Mouse (Mus musculus): ENCODE results near the gene Cpz. TPM values are rescaled to one million over a fixed set of nuclear protein-coding genes. Genes with fewer than 3 reads are reported as not detected.
A peak's percentile ranks its signal among the peaks of the same experiment; 100 is the strongest.

The Cpz gene
- polyA plus RNA-seq, 1 experiment from 2014 or later = 3.5 TPM

- Histone ChIP-seq H3K27me3 (ENCODE audit: low read depth, poor library complexity, severe bottlenecking) (no peaks in the 10 kb centered on the region), H3K4me1 (peaks cover 8% of the 10 kb centered on the region; the same call in 1 of the 2 replicates), H3K4me3 (no peak overlapping the region), H3K9me3 (replicated peaks) (no peaks in the 10 kb centered on the region), H3K36me3 (peaks cover 23% of the 10 kb centered on the region), H3K27ac (replicated peaks) (no peak overlapping the region)
- WGBS = 62% methylated on average over 7 of the region's 7 CpGs
- no peak for DNase-seq (ENCODE audit: low spot score)
These were observed 26.6 kb upstream of the Cpz start for GRCm38 (mm10) chr5:35551855-35552837.

- Histone ChIP-seq H3K36me3 (no peaks in the 10 kb centered on the region), H3K4me3 (no peak overlapping the region), H3K4me1 (no peaks in the 10 kb centered on the region), H3K27me3 (ENCODE audit: low read depth, poor library complexity, severe bottlenecking) (no peaks in the 10 kb centered on the region), H3K9me3 (replicated peaks) (no peaks in the 10 kb centered on the region), H3K27ac (replicated peaks) (no peak overlapping the region)
- no peak for DNase-seq (ENCODE audit: low spot score)
These were observed 20.6 kb upstream of the Cpz start for GRCm38 (mm10) chr5:35546127-35546526.

GRCm38 (mm10) chr5:35541059-35541790 is 15.7 kb upstream of the Cpz start:
- no peaks in the 10 kb centered on the region for H3K9me3 ChIP-seq (replicated peaks)
- no peaks in the 10 kb centered on the region; the same call in none of the 2 replicates for H3K4me1 ChIP-seq
- no peak overlapping the region for H3K27ac ChIP-seq (replicated peaks)
- no peaks in the 10 kb centered on the region for H3K36me3 ChIP-seq
- no peak overlapping the region for H3K4me3 ChIP-seq
- H3K27me3 ChIP-seq (ENCODE audit: low read depth, poor library complexity, severe bottlenecking) = no peaks in the 10 kb centered on the region
- no peak for DNase-seq (ENCODE audit: low spot score)
- WGBS = 78% methylated on average over 4 of the region's 4 CpGs

DNA sequence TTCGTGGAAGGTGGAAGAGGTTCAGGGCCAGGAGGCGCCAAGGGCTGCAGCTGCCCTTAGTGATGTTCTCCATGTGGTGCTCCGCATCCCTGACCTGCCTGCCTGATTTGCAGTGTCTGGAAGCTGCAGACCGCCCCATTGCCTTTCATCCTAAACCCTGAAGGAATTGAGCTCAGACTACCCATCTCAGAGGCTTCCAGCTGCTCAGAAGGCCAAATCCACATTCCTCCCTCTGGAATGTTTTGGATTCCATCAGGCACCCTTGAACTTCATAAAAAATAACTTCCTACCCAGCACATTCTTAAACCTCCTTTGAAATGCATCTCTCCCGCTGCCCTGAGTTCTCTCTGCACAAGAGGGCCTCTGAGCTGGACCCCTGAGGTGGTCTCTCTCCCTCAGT is 15.1 kb upstream of the Cpz start:
- DNase-seq (ENCODE audit: low spot score) = no peak
- Histone ChIP-seq H3K9me3 (replicated peaks) (no peaks in the 10 kb centered on the region), H3K27me3 (ENCODE audit: low read depth, poor library complexity, severe bottlenecking) (no peaks in the 10 kb centered on the region), H3K4me1 (no peaks in the 10 kb centered on the region; the same call in none of the 2 replicates), H3K4me3 (no peak overlapping the region), H3K36me3 (no peaks in the 10 kb centered on the region), H3K27ac (replicated peaks) (no peak overlapping the region)
- 72% methylated on average over 5 of the region's 5 CpGs for WGBS

- Histone ChIP-seq H3K4me1 (no peaks in the 10 kb centered on the region; the same call in none of the 2 replicates), H3K4me3 (no peak overlapping the region), H3K9me3 (replicated peaks) (no peaks in the 10 kb centered on the region), H3K27ac (replicated peaks) (no peak overlapping the region), H3K36me3 (no peaks in the 10 kb centered on the region), H3K27me3 (ENCODE audit: low read depth, poor library complexity, severe bottlenecking) (no peaks in the 10 kb centered on the region)
- no peak for DNase-seq (ENCODE audit: low spot score)
- 57% methylated on average over 4 of the region's 4 CpGs for WGBS
These were observed 14.1 kb upstream of the Cpz start for GRCm38 (mm10) chr5:35539576-35539975.

GRCm38 (mm10) chr5:35538022-35538421 is 12.5 kb upstream of the Cpz start:
- H3K4me3 ChIP-seq = no peak overlapping the region
- no peaks in the 10 kb centered on the region for H3K36me3 ChIP-seq
- no peak for DNase-seq (ENCODE audit: low spot score)
- H3K9me3 ChIP-seq (replicated peaks) = no peaks in the 10 kb centered on the region
- no peaks in the 10 kb centered on the region; the same call in none of the 2 replicates for H3K4me1 ChIP-seq
- no peak overlapping the region for H3K27ac ChIP-seq (replicated peaks)
- no peaks in the 10 kb centered on the region for H3K27me3 ChIP-seq (ENCODE audit: low read depth, poor library complexity, severe bottlenecking)
- WGBS = 89% methylated on average over 3 of the region's 3 CpGs

DNA sequence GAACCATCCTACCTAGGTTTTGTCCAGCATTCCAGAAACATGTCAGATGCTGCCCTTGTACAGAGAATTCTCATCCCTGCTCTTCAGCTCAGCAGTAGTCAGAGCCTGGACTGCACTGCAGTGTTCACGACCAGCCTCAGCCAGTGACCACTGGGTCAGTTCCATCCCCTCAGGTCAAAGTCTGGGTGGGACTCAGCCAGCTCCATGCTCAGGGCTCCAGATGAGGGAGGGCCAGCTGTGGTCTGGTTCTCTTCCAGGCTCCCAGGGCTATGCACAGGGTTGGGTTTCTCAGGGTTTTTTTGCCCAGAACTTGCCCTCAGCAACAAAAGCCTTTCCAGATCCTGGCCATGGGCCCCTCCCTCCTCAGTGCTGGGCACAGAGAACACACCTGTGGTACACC is 12.0 kb upstream of the Cpz start:
- no peaks in the 10 kb centered on the region for H3K9me3 ChIP-seq (replicated peaks)
- no peak overlapping the region for H3K4me3 ChIP-seq
- DNase-seq (ENCODE audit: low spot score) = no peak
- WGBS = 67% methylated on average over 1 of the region's 1 CpGs
- no peaks in the 10 kb centered on the region for H3K27me3 ChIP-seq (ENCODE audit: low read depth, poor library complexity, severe bottlenecking)
- no peaks in the 10 kb centered on the region; the same call in none of the 2 replicates for H3K4me1 ChIP-seq
- H3K27ac ChIP-seq (replicated peaks) = no peak overlapping the region
- no peaks in the 10 kb centered on the region for H3K36me3 ChIP-seq

DNA sequence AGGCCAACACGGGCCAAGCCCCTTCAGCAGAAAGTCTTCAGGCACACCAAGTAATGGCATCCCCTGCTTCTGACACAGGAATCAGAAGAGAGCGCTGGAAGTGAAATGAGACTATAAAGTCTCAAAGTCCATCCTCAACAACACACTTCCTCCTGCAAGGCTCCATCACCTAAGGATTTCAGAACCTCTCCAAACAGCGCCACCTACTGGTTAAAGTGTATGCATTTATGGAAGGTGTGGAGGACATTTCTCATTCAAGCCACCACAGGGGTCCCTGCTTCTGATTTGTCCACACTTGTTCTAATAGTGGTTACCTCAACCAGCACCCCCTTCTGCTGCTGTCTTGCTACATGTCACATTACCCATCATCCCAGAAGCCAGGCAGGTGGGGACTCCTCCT is 10.8 kb upstream of the Cpz start:
- H3K9me3 ChIP-seq (replicated peaks) = no peaks in the 10 kb centered on the region
- no peak for DNase-seq (ENCODE audit: low spot score)
- 72% methylated on average over 3 of the region's 3 CpGs for WGBS

DNA sequence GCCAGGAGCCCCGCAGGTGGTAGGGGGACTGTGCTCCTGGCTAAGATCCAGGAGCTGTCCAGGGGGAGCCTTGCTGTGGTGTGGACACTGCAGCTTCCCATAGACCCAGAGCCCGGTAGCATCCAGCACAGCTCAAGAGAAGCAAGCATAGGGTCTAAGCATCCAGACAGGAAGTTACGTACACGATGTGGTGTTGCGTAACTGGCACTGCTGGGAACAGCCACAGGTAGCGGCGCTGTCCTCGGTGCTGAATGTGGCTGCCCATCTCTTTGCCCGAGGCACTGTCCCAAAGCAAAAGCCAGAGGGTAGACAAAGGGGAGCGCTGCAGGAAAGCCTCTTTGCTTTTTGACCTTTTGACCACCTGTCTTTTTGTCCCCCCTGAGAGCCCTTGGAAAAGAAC is 6.1 kb upstream of the Cpz start:
- Histone ChIP-seq H3K27me3 (ENCODE audit: low read depth, poor library complexity, severe bottlenecking) (peaks cover 14% of the 10 kb centered on the region), H3K36me3 (no peaks in the 10 kb centered on the region), H3K4me3 (no peak overlapping the region), H3K9me3 (replicated peaks) (no peaks in the 10 kb centered on the region), H3K27ac (replicated peaks) (no peak overlapping the region), H3K4me1 (0 out of 2 replicates have a peak, but pooled peaks cover 2% of the 10 kb centered on the region)
- WGBS = 13% methylated on average over 10 of the region's 10 CpGs
- DNase-seq (ENCODE audit: low spot score) = peak; percentile 54

More for the DNA sequence above, 10.8 kb upstream of the Cpz start:
- H3K4me1 ChIP-seq = no peaks in the 10 kb centered on the region; the same call in none of the 2 replicates
- no peaks in the 10 kb centered on the region for H3K36me3 ChIP-seq
- H3K27me3 ChIP-seq (ENCODE audit: low read depth, poor library complexity, severe bottlenecking) = 0 out of 2 replicates have a peak, but pooled peaks cover 3% of the 10 kb centered on the region
- H3K4me3 ChIP-seq = no peak overlapping the region
- no peak overlapping the region for H3K27ac ChIP-seq (replicated peaks)

GRCm38 (mm10) chr5:35530442-35530841 is 4.9 kb upstream of the Cpz start:
- DNase-seq (ENCODE audit: low spot score) = peak; percentile 70
- 17% methylated on average over 4 of the region's 4 CpGs for WGBS
- Histone ChIP-seq H3K27ac (replicated peaks) (no peak overlapping the region), H3K4me1 (peaks cover 13% of the 10 kb centered on the region), H3K9me3 (replicated peaks) (no peaks in the 10 kb centered on the region), H3K36me3 (no peaks in the 10 kb centered on the region), H3K4me3 (no peak overlapping the region), H3K27me3 (ENCODE audit: low read depth, poor library complexity, severe bottlenecking) (peaks cover 26% of the 10 kb centered on the region)

DNA sequence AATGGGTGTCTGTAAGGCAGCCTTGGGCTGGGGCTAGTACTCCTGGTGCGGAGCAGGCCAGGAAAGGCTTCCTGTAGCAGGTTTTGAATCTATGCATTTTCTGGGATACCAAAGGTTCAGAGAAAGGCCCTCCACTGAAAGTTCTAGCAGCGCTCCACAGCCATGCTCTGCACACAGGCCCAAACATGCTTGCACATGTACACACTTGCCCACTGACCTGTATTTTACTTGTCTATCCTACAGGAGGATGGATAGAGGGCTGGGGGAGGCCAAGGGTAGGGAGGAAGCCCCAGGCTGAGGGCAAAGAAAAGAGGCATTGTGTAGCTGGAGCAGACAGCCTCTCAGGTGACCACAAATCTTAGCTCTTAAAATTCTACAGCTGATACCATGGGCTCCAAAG is 1.1 kb downstream of the Cpz start:
- no peak overlapping the region for H3K27ac ChIP-seq (replicated peaks)
- no peak for DNase-seq (ENCODE audit: low spot score)
- H3K27me3 ChIP-seq (ENCODE audit: low read depth, poor library complexity, severe bottlenecking) = peaks cover 61% of the 10 kb centered on the region
- whole genome bisulfite sequencing = 73% methylated on average over 2 of the region's 2 CpGs
- peaks cover 30% of the 10 kb centered on the region for H3K4me1 ChIP-seq
- H3K36me3 ChIP-seq = no peaks in the 10 kb centered on the region
- no peak overlapping the region; the same call in 1 of the 2 replicates for H3K4me3 ChIP-seq
- H3K9me3 ChIP-seq (replicated peaks) = no peaks in the 10 kb centered on the region

GRCm38 (mm10) chr5:35523735-35524134 is 1.8 kb downstream of the Cpz start:
- H3K4me3 ChIP-seq = no peak overlapping the region

More at GRCm38 (mm10) chr5:35523735-35524134, 1.8 kb downstream of the Cpz start:
- 4% methylated on average over 5 of the region's 5 CpGs for WGBS
- Histone ChIP-seq H3K36me3 (no peaks in the 10 kb centered on the region), H3K4me1 (peaks cover 30% of the 10 kb centered on the region), H3K27me3 (ENCODE audit: low read depth, poor library complexity, severe bottlenecking) (peaks cover 61% of the 10 kb centered on the region), H3K27ac (replicated peaks) (no peak overlapping the region), H3K9me3 (replicated peaks) (no peaks in the 10 kb centered on the region)
- peak; percentile 80 for DNase-seq (ENCODE audit: low spot score)

Data from midbrain, embryonic 10.5 days (tissue).